Mouse (Mus musculus) embryo, embryonic 11.5 days (tissue): ENCODE results near the gene Dnase2b.

Source experiments
- DNase-seq: peaks from one replicate; pipeline ENCODE4 v3.0.0-alpha.2; 2012; ENCODE audit warnings: low read depth, low spot score

Gene Dnase2b

GRCm38 (mm10) chr3:146615496-146615895 is at the start of gene Dnase2b:
Gene Dnase2b, minus strand, starts transcription at chr3:146615596.
- no peak for DNase-seq

DNA sequence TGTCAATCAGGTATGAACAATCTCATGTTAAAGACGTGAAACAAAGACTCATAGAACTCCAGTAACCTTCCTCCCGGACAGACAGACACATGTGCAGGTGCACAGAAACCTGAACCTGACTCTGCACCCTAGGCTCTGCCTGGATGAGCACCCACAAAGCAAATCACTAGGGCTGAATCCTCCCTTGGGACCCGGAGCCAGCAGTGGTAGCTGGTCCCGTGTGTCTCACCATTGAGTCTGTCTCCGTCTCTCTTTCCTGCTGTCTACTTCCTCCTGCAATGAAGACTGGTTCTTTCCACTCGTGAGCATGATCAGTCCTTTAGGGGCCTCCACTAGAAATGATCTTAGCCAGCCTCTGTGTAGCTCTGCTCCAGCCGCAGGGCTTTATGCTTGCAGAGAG is 46.5 kb upstream of the Dnase2b start:
- no peak for DNase-seq

- DNase-seq = no peak
Observed at GRCm38 (mm10) chr3:146661001-146661400, 45.6 kb upstream of the Dnase2b start.

- no peak for DNase-seq
Observed at GRCm38 (mm10) chr3:146659321-146659720, 43.9 kb upstream of the Dnase2b start.

DNA sequence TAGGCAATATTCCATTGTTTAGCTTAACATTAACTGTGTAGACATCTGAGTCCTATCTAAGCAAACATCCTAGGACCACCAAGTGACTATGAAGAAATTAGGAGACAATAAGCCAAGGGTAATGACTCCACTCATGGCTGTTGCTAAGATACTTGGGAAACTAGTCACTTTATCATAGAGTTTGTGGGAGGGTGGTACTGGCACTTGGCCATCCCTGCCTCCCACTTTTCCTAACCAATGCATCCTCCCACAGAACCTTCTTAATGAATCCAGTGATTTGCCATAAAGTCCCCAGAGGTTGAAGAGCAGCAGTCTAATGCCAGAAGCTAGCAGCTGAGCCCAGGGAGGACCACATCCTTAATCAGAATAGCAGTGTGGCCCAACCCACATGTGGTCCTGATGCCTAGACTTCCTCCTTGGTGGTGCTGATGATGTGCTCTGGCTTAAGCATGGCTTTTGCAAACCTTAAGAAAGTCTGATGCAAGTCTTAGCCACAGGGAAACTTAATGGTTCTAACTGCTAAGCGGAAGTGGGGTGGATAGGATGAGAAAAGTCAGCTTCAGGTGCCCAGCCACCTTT is 42.8 kb upstream of the Dnase2b start:
- no peak for DNase-seq

DNA sequence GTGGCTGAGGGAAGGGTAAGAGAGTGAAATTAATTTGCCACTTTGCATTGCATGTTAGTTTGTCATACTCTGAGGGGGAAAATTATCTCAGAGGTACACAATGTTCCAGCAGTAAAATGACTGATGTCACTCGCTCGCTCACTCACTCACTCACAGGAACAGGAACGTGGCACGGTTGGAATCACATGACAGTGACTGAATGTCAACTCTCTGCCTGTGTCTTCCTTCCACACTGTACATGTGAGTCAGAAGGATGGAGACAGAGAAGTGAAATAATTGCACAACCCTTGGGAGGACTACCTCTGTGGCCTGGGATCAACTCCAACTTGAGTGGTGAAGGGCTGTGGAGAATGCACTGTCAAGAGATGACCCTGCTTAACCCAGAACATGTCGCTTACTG is 42.0 kb upstream of the Dnase2b start:
- DNase-seq = no peak

DNA sequence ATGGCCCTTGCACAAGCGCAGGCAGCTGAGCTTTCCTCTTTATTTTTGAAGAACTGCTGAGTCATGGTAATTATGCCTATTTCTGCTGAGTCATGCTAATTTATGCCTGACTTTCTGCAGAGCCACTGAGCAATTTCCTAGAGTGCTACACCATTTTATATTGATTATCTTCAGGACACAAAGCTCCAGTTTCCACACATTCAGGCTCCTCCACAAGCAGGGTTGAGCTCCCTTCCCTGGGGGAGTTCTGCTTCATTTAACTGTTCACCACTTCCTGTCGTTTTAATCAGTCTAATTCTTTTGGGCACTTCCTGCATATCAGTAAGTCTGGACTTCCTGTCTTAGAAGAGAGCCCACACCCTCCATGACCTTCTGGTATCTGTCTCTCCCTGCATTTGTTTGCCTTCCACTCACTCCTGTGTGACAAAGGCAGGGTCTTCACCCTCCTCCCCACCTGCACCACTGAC is 39.7 kb upstream of the Dnase2b start:
- DNase-seq = no peak

DNA sequence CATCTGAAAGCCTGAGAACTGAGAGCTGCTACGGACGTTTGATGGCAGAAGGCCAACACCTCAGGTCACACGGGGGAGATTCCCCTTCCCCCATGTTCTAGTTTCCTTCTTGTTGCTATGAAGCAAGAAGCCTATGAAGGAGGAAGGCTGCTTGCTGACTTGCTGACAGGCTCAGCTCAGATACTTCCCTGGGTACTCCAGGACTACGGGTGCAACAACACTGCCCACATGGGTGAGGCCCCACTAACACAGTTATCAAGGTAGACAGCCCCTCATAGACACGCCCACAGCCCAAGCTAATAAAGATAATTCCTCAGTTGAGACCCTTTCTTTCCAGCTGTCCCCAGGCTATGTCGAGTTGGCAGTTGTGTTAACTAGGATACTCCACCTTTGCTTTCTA is 38.3 kb upstream of the Dnase2b start:
- DNase-seq = no peak

- no peak for DNase-seq
Observed at GRCm38 (mm10) chr3:146652431-146652830, 37.0 kb upstream of the Dnase2b start.

GRCm38 (mm10) chr3:146651217-146651616 is 35.8 kb upstream of the Dnase2b start, which contains the start of gene 4930503B20Rik:
Gene 4930503B20Rik, minus strand, starts transcription at chr3:146651317.
- DNase-seq = no peak

DNA sequence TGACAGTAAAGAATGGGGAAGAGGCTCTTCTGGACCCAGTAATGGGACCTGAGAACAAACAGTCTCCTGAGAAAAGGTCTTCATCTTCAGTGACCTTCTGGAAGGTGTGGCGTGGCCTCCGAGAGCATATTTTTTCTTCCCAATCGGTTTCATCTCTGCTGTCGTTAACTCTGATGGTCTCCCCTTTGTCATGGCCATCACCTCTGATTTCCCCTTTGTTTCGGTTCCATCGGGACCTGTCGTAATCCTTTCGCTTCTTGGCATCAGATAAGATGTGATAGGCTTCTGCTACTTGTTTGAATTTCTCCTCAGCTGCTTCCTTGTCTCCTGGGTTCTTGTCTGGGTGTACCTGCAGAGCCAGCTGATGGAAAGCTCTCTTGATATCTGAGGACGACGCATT is 35.3 kb upstream of the Dnase2b start:
- DNase-seq = no peak

DNA sequence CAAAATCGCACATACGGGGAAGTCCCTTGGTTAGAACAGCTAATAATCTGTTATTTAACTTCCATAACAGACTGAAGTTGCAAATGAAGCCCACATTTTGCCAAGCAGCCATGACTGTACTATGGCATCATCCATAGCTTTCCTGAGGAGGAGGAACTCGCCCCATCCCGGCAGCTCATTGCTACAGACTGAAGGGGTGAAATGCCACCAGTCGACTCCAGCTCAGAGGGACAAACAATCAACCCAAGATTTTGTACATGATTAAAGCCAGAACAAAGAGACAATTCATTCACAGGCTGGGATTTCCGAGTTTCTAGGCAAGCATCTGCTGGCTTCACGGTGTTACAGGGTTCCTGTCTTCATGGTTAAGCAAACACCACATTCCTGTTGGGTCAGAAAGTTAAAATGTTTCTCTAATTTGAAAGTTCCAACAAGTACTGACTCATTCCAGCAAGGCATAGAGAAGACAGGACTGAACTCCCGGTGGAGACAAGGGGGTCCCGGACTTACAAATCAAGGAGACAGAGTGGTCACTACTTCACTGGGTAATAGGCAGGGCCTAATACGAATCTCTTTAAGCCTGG is 34.0 kb upstream of the Dnase2b start:
- DNase-seq = no peak

DNA sequence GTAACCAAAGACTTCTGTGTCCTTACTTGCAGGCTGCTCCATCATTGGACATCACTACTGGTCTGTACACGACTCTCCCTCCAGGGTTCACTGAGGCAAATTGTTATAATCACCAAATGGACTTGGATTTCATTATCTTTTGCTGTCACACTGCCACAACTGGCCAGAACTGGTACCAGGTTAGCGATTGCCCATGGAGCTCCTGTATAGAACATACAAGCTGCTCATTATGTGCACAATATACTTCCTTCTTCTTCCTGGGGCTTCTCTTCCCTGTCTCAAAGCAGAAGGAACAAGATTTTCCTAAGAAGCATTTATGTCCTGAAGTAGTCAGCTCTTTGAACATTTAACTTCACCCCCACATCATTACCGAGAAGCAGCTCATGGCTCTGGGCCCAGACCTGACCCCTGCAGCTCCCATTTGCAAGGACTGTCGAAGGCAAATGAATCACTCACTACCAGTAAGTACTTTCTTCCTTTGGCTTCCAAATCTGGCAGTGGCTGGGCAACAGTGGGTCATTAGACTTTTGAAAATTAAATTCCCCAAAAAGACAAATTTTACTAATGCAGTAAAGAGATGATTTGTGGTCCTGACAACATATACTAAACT is 26.5 kb upstream of the Dnase2b start:
- DNase-seq = no peak

DNA sequence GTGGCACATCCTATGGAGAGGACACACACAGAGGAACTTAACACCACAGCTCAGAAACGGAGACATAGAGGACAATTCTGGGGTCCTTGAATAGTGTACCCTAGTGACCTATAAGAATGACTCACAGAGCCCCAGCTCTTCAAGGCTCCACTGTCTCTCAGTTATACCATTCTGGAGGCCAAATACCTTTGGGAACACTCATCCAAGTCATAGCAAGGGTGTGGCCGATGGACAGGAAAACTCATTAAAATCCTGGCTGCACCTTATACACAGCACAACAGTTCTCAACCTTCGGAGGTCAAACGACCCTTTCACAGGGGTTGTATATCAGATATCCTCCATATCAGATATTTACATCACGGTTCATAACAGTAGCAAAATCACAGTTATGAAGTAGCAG is 17.1 kb upstream of the Dnase2b start:
- DNase-seq = no peak

DNA sequence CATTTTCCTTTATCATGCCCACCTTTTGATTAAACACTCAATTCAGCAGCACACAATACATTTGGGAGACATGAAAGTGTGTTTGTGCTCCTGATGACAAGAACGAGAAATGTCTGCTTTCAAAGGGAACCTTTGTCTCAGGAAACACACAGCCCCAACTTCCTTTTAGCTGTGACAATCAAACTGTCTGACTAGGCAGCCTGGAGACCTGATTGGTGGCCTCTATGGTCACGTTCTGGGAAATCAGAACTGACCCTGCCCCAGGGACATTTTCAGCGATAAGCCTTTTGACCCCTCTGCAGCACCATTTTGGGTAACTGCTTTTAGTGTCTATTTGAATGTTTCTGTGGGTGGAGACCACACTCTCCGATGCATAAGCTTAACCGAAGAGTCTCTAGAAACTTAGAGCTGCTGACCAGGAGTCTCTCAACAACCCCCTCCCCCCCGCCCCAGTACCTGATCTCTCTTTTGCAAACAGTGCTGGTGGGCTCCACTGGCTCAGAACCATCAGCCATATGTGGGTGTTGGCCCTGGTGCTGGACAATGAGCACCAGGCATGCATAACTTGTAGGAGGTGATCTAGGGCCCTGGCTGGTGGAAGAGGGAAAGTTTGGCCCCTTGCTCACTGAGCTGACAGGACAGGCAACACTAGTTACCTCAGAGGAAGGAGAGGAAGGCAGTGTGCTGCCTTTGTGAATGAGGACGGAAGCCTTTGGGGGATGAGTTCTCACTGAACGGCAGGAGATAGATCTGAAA is 13.0 kb upstream of the Dnase2b start:
- DNase-seq = no peak

- no peak for DNase-seq
Observed at GRCm38 (mm10) chr3:146625766-146626165, 10.4 kb upstream of the Dnase2b start.

DNA sequence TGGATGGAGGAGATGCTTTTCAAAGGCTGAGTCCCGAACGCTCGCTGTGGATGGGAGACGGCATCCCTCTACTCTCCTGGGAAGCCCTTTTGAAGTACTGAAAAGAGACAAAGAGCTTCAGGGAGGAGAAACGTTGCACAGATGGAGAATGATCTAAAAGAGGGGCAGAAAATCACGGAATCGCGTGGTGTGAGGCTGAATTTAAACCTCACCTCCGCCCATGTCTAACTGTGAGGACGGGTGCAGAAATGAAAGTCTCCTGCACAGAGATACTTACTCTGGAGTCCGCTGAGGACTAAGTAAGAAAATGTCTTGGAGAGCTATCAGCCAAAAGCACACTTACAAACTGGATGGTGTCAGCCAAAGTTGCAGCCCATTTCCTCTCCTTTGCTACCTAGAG is 6.6 kb upstream of the Dnase2b start:
- no peak for DNase-seq

DNA sequence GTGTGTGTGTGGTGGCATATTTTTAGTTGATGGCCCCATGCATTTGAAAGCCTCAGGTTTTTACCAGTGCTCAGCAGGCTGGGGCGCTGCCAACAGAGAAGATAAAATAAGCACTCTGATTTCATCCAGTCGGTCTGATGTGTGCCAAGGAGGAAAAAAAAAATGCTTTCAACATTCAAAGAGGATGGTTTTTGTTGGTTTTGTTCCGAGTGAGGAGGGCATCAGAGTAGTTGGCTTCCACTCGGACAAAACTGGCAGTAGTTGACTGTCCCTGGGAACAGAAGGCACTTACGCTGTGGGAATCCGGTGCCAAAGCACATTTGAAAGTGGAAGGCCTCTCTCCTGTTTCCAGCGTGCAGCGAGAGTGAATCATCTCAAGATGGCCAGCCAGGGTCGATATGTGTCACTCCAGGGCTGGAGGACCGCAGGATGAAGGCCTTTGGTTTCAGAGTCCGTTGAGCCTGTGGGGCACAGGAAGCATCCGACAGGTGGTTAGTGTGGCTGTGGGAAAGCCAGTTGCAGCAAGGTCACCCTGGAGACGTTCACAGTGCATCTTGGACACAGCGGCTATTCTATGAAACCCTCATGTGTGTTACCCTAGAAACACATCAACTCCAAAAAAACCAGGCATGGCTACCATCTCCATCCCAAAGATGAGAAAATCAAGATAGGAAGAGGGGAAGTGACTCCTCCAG is 5.3 kb upstream of the Dnase2b start:
- no peak for DNase-seq

- no peak for DNase-seq
Observed at GRCm38 (mm10) chr3:146620101-146620500, 4.7 kb upstream of the Dnase2b start.

- DNase-seq = no peak
Observed at GRCm38 (mm10) chr3:146618357-146618756, 3.0 kb upstream of the Dnase2b start.

- DNase-seq = no peak
Observed at GRCm38 (mm10) chr3:146617946-146618345, 2.5 kb upstream of the Dnase2b start.
